Mouse (Mus musculus): Measurements from ENCODE around the gene Eif3m.
"Not testable (repeated sequence)": the region's sequence is repeated elsewhere in the genome, so short reads cannot be mapped to it uniquely, and the experiment has no call there.

Gene Eif3m

DNA sequence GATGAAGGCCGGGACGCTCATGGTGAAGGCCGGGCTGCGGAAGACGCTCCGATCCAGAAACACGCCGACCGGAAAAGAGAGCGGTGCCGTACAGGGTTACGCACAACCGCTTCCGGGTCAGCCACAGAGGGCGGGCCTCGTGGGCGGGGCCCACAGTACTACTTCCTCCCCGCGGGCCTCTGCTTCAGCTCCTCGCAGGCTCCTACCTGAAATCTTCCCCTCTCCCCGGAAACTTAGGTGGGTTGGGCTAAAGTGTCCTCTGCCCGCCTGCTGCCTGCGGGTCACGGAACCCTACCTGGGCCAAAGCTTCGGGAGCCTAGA lies at the start of gene Eif3m:
Eif3m (minus strand) TSS at position 114 of the 321 bp plus-strand sequence.
- peak; percentile 94 to 95 for DNase-seq

DNA sequence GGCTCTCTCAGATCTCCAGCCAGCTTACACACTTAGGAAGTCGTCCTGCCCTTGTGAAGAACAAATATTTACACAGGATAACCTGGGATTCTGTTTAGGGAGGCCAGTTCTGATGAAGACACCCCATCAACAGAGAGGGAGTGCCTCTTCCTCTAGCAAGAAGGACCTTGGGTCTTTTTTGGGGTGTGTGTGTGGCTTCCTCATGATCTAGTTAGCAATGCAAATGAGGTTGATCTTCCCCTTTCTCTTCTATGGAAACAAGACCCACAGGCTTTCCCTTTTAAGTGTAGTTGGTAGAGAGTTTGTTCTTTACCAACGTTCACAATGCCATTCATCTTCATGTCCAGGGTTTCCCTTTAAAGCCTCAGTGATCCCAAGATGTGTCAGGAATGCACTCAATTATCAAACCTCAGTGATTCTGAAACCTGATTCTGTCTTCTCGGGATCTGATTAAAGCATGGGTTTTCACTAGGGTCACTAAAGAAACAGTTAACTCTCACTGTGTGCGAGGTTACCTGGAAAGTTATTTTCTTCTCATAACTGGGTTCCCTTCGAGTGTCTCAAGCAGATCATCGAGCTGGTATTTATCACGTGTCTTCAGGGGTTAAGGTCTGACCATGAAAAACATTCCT lies 46.0 kb upstream of the Eif3m start:
- no peak for DNase-seq

GRCm38 (mm10) chr2:105058577-105059116 lies 41.8 kb upstream of the Eif3m start:
- DNase-seq = no peak

- DNase-seq = no peak
These were observed 38.6 kb upstream of the Eif3m start for GRCm38 (mm10) chr2:105055529-105055928.

DNA sequence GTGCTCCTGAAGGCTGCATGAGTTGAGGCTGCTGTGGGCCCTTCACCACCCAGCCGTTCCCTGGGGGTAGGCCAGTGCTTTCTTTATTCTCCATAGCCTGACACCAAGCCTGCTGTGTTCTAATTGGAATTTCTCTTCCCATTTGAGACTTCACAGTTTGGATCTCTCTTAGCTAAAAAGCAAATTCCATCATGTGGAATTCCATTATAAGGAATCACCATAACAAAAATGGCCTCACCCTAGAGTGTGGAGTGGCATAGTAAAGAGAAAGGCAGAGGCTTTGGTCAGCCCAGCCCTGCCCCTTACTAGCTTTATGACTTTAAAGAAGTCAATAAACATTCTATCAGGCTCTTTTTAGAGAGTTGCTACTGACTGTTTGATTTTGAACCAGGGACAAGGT lies 31.4 kb upstream of the Eif3m start:
- no peak for DNase-seq

GRCm38 (mm10) chr2:105043152-105043551 lies 26.3 kb upstream of the Eif3m start:
- no peak for DNase-seq

- no peak for DNase-seq
These were observed 24.0 kb upstream of the Eif3m start for GRCm38 (mm10) chr2:105040859-105041258.

DNA sequence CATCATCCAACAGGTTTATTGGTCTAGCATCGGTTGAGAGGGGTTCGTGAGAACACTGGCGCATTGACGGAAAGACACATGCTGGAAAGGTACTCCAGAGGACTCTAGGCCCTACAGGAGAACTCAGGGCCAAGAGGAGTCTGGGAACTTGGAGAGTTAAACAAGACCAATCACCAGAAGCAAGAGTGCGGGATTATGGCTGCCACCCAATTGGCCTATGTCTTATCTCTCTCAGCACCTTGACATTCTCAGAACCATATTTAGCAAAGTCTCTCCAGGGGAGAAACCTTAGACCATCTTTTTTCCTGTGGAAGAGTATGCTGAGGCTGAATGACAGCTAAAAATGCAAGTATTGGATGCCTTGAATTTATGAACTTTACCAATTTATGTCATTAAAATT lies 22.0 kb upstream of the Eif3m start:
- DNase-seq = no peak

GRCm38 (mm10) chr2:105037956-105038569 lies 21.2 kb upstream of the Eif3m start:
- DNase-seq = no peak

DNA sequence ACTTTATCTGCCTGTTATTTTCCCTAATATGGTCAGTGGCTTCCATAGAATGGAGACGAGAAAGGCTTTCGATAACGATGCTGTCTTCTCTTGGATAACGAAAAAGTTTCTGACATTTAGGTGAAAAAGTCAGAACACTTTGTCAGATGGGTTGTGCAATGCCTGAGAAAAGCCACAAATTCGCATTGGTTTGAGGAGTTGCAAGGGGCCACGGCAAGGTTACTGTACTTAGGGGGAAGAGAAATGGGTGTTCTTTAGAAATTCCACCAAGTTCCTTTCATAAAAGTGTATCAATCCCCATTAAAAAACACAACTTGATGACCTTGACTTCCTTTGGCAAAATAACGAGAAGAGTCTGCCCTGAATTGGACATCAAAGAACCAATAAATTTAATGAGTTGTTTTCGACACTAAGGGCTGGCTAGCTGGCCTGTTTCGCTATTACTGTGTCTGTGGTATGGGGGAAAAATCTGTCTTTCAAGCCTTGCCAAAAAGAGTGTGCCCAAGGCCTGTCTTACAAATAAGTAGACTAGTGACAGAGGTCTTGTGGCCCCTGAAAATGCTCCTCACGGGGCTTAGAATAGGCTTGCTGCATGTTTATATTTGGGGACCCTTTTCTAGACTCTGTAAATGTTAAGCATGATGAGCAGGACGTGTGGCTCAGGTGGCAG lies 19.7 kb upstream of the Eif3m start:
- DNase-seq = no peak

DNA sequence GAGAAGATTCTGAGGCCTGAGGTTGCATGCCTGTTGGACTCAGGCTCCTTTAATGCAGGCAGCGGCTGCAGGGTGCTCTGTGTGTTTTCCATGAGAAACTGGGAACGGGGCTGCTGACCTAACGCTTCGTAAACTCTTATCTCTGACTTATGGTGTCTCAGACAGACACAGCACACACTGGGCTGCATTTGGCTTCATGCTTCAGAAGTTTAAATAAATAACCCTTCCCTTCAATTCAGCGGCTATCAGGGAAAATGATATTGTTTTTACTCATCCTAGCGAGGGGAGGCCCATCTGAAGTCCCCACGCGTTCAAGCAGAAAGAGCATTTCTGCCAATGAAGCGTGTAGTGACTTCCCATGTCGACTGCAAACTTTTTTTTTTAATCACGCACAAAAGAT lies 19.1 kb upstream of the Eif3m start:
- no peak for DNase-seq

GRCm38 (mm10) chr2:105034084-105034483 lies 17.2 kb upstream of the Eif3m start:
- DNase-seq = no peak

DNA sequence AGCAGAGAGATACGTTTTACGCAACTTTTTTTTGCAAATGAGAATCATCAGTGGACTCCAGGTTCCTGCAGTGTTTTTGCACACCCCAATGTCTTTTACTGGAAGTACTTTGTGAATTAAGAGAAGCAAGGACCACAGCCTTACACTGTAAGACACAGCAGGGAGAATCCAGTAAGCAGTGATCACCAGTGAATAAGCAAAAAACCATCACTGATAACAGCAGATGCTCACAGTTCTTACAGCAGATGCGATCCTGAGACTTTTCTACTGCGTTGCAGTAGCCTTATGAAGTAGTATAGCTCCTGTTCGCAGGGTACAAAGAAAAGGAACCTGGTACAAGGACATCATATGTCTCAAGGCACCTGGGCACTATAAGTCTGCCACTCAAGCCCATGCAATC lies 13.6 kb upstream of the Eif3m start:
- no peak for DNase-seq

DNA sequence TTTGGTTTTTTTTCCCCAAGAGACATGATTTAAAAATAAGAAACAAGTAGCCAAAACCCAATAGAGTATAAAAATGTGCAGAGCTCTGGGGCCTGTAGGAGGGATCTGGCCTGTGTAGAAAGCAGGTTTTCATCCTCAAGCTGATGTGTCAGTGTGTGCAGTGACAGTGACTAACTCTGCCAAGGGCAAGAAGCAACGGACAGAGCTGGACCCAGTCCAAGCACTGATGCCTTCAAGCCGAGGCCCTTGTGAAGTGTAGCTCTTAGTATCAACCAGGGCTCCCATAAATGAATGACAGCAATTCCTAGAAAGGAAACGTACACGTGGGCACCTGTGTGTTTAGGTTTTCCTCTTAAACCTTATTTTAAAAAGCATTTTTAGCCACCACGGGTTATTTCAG lies 11.9 kb upstream of the Eif3m start:
- no peak for DNase-seq

DNA sequence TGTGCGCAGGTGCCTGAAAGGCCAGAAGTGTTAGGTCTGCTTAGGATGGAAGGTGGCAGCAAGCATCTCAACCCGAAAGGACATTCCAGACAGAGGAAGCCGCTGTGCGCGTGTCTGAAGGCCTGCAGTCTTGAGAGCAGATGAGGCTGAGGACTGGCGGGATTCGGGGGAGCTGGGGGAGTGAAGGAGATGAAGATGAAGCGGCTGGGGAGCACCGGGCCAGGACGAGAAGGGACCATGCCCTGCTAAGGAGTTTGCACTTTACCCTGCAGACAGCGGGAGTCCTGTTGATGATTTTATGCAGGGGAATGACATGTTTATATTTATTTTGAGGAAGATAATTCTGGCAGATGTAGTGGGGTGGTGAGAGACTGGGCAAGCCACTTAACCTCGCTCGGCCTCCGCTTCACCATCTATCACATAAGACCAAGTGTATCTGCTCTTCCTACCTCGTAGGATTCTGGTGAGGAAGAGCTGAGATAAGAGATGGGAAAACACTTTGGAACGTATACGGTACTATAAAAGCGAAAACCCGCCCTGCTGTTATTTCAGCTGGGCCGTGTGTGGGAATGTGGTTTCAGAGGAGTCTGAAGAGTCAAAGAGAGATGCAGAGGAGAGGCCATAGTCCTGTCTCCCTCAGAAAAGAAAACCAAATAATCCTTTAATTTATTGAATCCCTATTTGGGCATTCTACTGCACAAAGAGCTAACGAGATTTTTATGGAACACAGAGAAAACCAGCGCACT lies 10.2 kb upstream of the Eif3m start:
- DNase-seq = no peak

GRCm38 (mm10) chr2:105025610-105026009 lies 8.7 kb upstream of the Eif3m start:
- DNase-seq = not testable (repeated sequence)

DNA sequence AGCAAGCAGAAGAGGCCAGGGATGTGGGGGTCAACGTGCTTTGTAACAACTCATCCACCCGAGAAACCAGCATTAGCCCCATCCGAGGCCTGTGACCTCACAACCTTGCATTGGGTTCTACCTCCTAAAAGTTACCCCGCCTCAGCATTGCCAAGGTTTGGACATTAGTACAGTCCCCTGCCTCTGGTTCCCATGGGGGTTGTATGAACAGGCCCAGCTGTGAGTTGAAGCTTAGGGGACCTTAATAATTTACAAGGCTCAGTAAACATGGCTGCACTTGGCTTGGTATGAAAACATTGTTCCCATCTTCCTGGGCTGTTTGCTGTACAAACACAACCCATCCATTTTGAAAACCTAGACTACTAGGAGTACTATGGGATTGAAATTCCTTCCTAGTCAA lies 6.9 kb upstream of the Eif3m start:
- no peak for DNase-seq

GRCm38 (mm10) chr2:105023031-105023615 lies 6.2 kb upstream of the Eif3m start:
- DNase-seq = no peak

DNA sequence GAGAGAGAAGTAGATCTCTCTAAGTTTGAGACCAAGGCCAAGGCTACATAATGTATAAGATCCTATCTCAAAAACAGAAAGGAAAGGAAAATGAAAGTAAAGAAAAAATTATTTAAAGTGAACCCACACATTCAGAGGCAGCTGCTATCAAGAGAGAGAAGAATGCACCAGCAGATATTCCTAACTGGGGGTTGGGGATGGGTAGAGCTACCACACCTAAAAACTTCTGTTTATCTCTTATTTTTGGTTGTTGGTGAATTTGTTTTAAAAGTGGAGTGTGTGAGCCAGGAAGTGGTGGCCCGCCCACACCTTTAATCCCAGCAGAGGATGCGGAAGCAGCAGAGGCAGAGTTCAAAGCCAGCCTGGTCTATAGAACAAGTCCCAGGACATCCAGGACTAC lies 5.0 kb upstream of the Eif3m start:
- DNase-seq = no peak

- no peak for DNase-seq
These were observed 4.4 kb upstream of the Eif3m start for GRCm38 (mm10) chr2:105021256-105021655.

- no peak for DNase-seq
These were observed 2.6 kb upstream of the Eif3m start for GRCm38 (mm10) chr2:105019457-105019856.

- no peak for DNase-seq
These were observed 922 bp upstream of the Eif3m start for GRCm38 (mm10) chr2:105017802-105018201.
